Mouse (Mus musculus): Measurements from ENCODE around the gene Prkd3. TPM values are rescaled to one million over a fixed set of nuclear protein-coding genes. Genes with fewer than 3 reads are reported as not detected.

Gene Prkd3
- polyA plus RNA-seq (2017; shearing (Covaris generic)), result 10 to 100 TPM; 11.1 to 13.1 TPM

DNA sequence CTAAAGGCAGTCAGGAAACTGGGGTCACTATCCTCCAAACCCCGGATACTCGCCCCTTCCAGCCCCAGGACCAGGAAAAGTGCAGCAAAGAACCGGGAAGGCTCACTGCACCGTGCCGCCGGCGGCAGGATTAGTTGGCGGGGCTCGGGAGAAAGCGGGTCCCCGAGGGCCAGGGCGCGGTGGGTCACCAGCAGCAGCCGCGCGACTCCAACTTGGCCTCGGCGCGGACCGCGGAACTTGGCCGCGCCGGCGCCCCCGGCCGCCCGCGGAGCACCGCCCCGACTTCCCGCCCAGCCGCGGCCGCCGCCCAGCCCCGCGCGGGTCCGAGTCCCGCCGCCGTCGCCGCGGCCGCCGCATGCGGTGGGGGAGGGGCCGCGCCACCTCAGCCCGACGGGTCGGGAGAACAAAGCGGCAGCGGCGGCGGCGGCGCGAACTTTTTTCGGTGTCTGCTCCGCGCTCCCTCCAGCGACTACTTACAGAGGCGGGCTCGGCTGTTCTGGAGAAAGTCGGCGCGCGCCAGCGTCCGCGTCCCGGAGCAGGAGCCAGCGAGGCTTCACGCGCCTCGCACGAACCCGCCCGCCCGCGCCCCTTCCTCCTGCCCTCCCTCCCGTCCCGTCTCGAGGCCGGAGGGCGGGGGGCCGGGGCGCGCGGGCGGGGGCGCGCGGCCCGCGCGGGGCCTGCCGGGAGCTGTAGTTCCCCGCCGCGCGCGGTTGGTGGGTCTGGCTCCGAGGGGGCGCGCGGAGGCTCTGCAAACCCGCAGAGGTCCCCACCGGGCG, at the start of gene Prkd3:
Gene Prkd3, minus strand, starts transcription at position 609 of the 776 bp plus-strand sequence.

DNA sequence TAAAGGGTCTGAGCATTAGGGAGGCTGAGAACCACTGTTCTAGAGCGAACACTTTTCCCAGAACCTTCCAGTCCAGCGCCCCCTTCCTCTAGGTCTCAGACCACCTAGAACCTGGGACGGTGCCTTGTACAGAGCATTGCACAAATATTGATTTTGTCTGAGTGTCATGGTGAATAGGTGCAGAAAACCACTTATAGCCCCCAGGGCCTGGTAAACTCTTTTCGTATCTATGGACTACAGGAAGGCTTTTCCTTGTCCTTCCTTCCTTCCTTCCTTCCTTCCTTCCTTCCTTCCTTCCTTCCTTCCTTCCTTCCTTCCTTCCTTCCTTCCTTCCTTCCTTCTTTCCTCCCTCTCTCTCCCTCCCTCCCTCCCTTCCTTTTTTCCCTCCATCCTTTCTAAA, 31.0 kb upstream of the Prkd3 start, which contains the start of gene Qpct:
Gene Qpct, plus strand, starts transcription at position 301 of the 400 bp plus-strand sequence.

DNA sequence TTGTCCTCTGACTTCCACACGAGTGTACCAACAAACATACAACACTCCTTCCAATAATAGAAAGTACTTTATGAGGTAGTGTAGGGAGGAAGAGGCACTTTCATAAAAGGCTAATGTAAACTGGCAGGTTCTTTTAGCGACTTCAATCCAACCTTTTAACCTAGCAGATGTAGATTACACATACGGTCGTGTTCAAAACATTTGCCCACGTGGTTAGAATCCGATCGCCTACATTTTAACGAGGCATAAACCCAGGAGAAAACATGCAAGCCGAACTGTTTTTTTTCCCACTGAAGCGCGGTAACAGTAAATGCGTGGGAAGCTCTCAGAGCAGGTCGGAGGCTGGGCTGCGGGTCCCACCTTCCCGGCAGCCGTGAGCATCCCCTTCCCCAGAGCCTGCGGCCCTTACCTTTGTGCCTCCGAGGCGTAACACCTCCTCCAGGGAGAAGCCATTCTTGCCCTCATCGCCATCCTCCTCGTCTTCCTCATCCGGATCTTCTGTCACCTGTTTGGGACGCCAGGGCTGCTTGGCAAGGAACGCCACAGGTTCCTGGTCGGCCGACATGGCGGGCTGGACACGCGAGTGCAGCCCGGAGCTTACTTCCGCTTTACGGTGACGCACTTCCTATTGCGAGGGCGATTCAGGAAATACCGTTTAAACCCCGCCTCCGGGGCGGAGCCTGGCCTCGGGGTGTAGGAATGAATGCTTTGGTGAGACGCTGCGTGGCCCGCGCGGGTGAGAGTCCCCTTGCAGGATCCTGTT, 84.0 kb downstream of the Prkd3 start, which contains the start of the genes Cebpz and Ndufaf7:
Gene Cebpz, minus strand, starts transcription at position 601 of the 763 bp plus-strand sequence.
Gene Ndufaf7, plus strand, starts transcription at position 671 of the 763 bp plus-strand sequence.

DNA sequence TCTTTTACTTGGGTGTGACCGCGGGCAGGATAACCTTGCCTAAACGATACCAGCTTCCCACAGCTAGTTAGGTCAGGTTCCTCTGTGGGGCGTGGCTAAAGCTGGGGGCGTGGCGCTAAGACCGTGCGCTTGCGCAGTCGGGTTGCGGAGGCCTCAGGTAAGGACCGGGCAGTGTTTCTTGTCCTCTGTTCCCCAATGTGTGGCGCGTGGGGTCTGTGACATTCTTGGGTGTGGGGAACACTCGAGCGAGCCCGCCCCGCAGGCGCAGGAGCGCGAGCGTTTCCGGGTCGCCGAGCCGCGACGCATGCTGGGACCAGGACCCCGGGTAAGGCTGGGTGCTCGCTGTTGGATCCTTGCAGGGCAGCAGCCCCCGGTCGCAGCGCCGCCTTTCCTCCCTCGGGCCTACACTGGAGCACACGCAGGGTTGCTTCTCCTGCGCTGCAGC, 104.2 kb downstream of the Prkd3 start, which contains the start of gene Cebpzos:
Gene Cebpzos, plus strand, starts transcription at position 132 of the 445 bp plus-strand sequence.

DNA sequence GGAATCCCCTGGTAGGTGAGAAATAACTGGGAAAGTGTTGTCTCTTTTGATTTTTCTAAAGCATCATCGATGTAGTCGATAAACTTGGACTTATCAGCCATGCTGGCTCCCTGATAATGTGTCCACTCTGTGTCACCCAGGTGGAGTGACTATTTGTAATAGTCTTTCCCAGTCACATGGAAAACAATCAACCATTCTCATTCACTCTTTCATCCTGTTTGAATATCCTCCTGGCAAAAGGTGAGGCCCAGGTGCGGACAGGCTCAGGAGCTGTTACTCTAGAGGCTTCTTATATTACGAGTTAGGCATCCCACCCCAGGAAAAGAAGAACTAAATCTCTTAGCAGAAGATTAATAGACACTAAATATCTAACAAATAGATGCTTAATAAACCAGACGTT, 113.7 kb downstream of the Prkd3 start, which contains the start of gene Sult6b1:
Gene Sult6b1, minus strand, starts transcription at position 101 of the 400 bp plus-strand sequence.

Other genes with a start within 250 kb of the Prkd3 start
- gene Heatr5b, start 185.5 kb downstream of the Prkd3 start, polyA plus RNA-seq (2017; shearing (Covaris generic)), result 10 to 100 TPM; 13.2 to 21.5 TPM
- 10 to 100 TPM; 78.5 to 87.0 TPM for gene Gpatch11, start 185.2 kb downstream of the Prkd3 start, polyA plus RNA-seq (2017; shearing (Covaris generic))
- gene Eif2ak2, start 138.2 kb downstream of the Prkd3 start, polyA plus RNA-seq (2017; shearing (Covaris generic)), result 10 to 100 TPM; 10.0 to 31.3 TPM
- 1 to 10 TPM in 1 of 2 experiments, not detected in 1; 1.5 TPM for gene Sult6b1, start 113.8 kb downstream of the Prkd3 start, polyA plus RNA-seq (2017; shearing (Covaris generic))
- 10 to 100 TPM; 56.2 to 58.2 TPM for gene Cebpzos, start 104.3 kb downstream of the Prkd3 start, polyA plus RNA-seq (2017; shearing (Covaris generic))
- gene Cebpz, start 83.8 kb downstream of the Prkd3 start, polyA plus RNA-seq (2017; shearing (Covaris generic)), result 100 to 1,000 TPM in 1 of 2 experiments, 10 to 100 TPM in 1; 65.6 to 103 TPM
- gene Ndufaf7, start 83.7 kb downstream of the Prkd3 start, polyA plus RNA-seq (2017; shearing (Covaris generic)), result 10 to 100 TPM; 43.9 to 51.6 TPM
- 1 to 10 TPM; 1.0 to 1.6 TPM for gene Qpct, start 31.1 kb upstream of the Prkd3 start, polyA plus RNA-seq (2017; shearing (Covaris generic))

Measured in activated CD4-positive, CD25-positive, alpha-beta regulatory T cell (primary cell).